Mouse (Mus musculus) MEL (cell line): ENCODE data around the gene Cdh15. TPM values are rescaled to one million over a fixed set of nuclear protein-coding genes. Genes with fewer than 3 reads are reported as not detected.

ENCODE experiments used
- DNase-seq: peaks from one replicate; pipeline ENCODE4 v3.0.0; 2011; ENCODE audit warnings: low read depth, low spot score
- H3K27ac ChIP-seq: 2 replicates; pipeline ENCODE4 v1.5.1; 2012; ENCODE audit warnings: low read depth, mild to moderate bottlenecking, control low read depth, low read length, moderate library complexity; ENCODE audit not compliant: control insufficient read depth
- H3K27me3 ChIP-seq, 2 experiments: fragments of 150-350 bp in 1 of 2; sonication (generic) in 1 of 2; 2 replicates each; pipeline ENCODE4 v1.6.1; 2012; ENCODE audit warnings: low read length in 2 of 2, mild to moderate bottlenecking in 2 of 2, improper control_type of control experiment in 1 of 2, moderate library complexity in 1 of 2; ENCODE audit not compliant: insufficient read depth in 2 of 2, control insufficient read depth in 1 of 2
- H3K36me3 ChIP-seq, 2 experiments: 2 replicates each; pipeline ENCODE4 v1.6.1; 2012 to 2014; ENCODE audit warnings: low read length in 2 of 2, improper control_type of control experiment in 1 of 2, inconsistent platforms in 1 of 2, mild to moderate bottlenecking in 1 of 2; ENCODE audit not compliant: insufficient read depth in 2 of 2, control insufficient read depth in 1 of 2
- H3K4me1 ChIP-seq, 2 experiments: fragments of 150-350 bp in 1 of 2; sonication (generic) in 1 of 2; 2 replicates each; pipeline ENCODE4 v1.6.1; 2012; ENCODE audit warnings: low read length in 2 of 2, improper control_type of control experiment in 1 of 2, mild to moderate bottlenecking in 1 of 2; ENCODE audit not compliant: insufficient read depth in 2 of 2, control insufficient read depth in 1 of 2
- H3K4me3 ChIP-seq, 2 experiments: fragments of 150-350 bp in 1 of 2; sonication (generic) in 1 of 2; 2 replicates each; pipeline ENCODE4 v1.5.1; 2012; ENCODE audit warnings: low read depth in 2 of 2, low read length in 2 of 2, mild to moderate bottlenecking in 2 of 2, moderate library complexity in 2 of 2, control low read depth in 1 of 2, improper control_type of control experiment in 1 of 2; ENCODE audit not compliant: control insufficient read depth in 1 of 2, insufficient read depth in 1 of 2
- H3K79me2 ChIP-seq: 2 replicates; pipeline ENCODE4 v1.6.1; 2012; ENCODE audit warnings: mild to moderate bottlenecking, low read length, moderate library complexity; ENCODE audit not compliant: control insufficient read depth, poor library complexity, insufficient read depth
- H3K9ac ChIP-seq: 2 replicates; pipeline ENCODE4 v1.6.1; 2012; ENCODE audit warnings: low read depth, mild to moderate bottlenecking, control low read depth, low read length, moderate library complexity; ENCODE audit not compliant: control insufficient read depth, poor library complexity, severe bottlenecking
- H3K9me3 ChIP-seq: fragments of 150-350 bp; sonication (generic); replicated peaks from 2 replicates; pipeline ENCODE4 v1.6.1; 2012; ENCODE audit warnings: mild to moderate bottlenecking, low read length, improper control_type of control experiment, moderate library complexity; ENCODE audit not compliant: insufficient read depth
- BHLHE40 ChIP-seq: IDR thresholded peaks from 2 replicates; pipeline ENCODE4 v1.6.1; 2012; ENCODE audit warnings: low read depth, mild to moderate bottlenecking, inconsistent platforms, low read length, improper control_type of control experiment, borderline replicate concordance
- CHD2 ChIP-seq: IDR thresholded peaks from 2 replicates; pipeline ENCODE4 v1.6.1; 2011; ENCODE audit warnings: low read length, improper control_type of control experiment
- ELF1 ChIP-seq: IDR thresholded peaks from 2 replicates; pipeline ENCODE4 v1.6.1; 2014; ENCODE audit warnings: low read depth, mild to moderate bottlenecking, inconsistent platforms, low read length, improper control_type of control experiment, moderate library complexity
- GABPA ChIP-seq: IDR thresholded peaks from 2 replicates; pipeline ENCODE4 v1.6.1; 2012; ENCODE audit warnings: low read depth, mild to moderate bottlenecking, inconsistent platforms, low read length, improper control_type of control experiment, moderate library complexity
- GATA1 ChIP-seq: IDR thresholded peaks from 2 replicates; pipeline ENCODE4 v1.6.1; 2011; ENCODE audit warnings: low read depth, low read length, improper control_type of control experiment
- HCFC1 ChIP-seq: IDR thresholded peaks from 2 replicates; pipeline ENCODE4 v1.6.1; 2012; ENCODE audit warnings: low read depth, mild to moderate bottlenecking, inconsistent platforms, low read length, improper control_type of control experiment, moderate library complexity
- JUND ChIP-seq: IDR thresholded peaks from 2 replicates; pipeline ENCODE4 v1.6.1; 2011; ENCODE audit warnings: low read depth, mild to moderate bottlenecking, improper control_type of control experiment, low read length
- KAT2A ChIP-seq: conservative IDR thresholded peaks from 2 replicates; pipeline ENCODE4 v1.6.1; 2012; ENCODE audit warnings: low read depth, low read length, improper control_type of control experiment, inconsistent platforms
- MAFK ChIP-seq: IDR thresholded peaks from 2 replicates; pipeline ENCODE4 v1.6.1; 2011; ENCODE audit warnings: low read depth, mild to moderate bottlenecking, low read length, improper control_type of control experiment, borderline replicate concordance
- MAX ChIP-seq: IDR thresholded peaks from 2 replicates; pipeline ENCODE4 v1.6.1; 2011; ENCODE audit warnings: low read length, improper control_type of control experiment
- MYB ChIP-seq: IDR thresholded peaks from 2 replicates; pipeline ENCODE4 v1.6.1; 2011; ENCODE audit warnings: mild to moderate bottlenecking, low read depth, low read length, improper control_type of control experiment
- POLR2AphosphoS2 ChIP-seq: IDR thresholded peaks from 2 replicates; pipeline ENCODE4 v1.6.1; 2011; ENCODE audit warnings: low read length, improper control_type of control experiment
- POLR2AphosphoS5 ChIP-seq: IDR thresholded peaks from 2 replicates; pipeline ENCODE4 v1.6.1; 2012; ENCODE audit warnings: low read depth, borderline replicate concordance, mild to moderate bottlenecking, inconsistent platforms, low read length, moderate library complexity, mixed read lengths
- RCOR1 ChIP-seq: IDR thresholded peaks from 2 replicates; pipeline ENCODE4 v1.6.1; 2012; ENCODE audit warnings: low read depth, mild to moderate bottlenecking, inconsistent platforms, low read length, improper control_type of control experiment
- SMC3 ChIP-seq: IDR thresholded peaks from 2 replicates; pipeline ENCODE4 v1.6.1; 2011; ENCODE audit warnings: low read depth, low read length, improper control_type of control experiment
- TAL1 ChIP-seq: IDR thresholded peaks from 2 replicates; pipeline ENCODE4 v1.6.1; 2012; ENCODE audit warnings: mild to moderate bottlenecking, inconsistent platforms, low read length, moderate library complexity, mixed read lengths
- TCF12 ChIP-seq: IDR thresholded peaks from 2 replicates; pipeline ENCODE4 v1.6.1; 2014; ENCODE audit warnings: low read depth, mild to moderate bottlenecking, inconsistent platforms, low read length, improper control_type of control experiment, moderate library complexity
- USF2 ChIP-seq, 2 experiments: IDR thresholded peaks; 2 replicates each; pipeline ENCODE4 v1.6.1; 2011 to 2012; ENCODE audit warnings: improper control_type of control experiment in 2 of 2, low read length in 2 of 2, borderline replicate concordance in 1 of 2, inconsistent platforms in 1 of 2, low read depth in 1 of 2, mild to moderate bottlenecking in 1 of 2; ENCODE audit not compliant: insufficient read depth in 1 of 2
- ZKSCAN1 ChIP-seq: IDR thresholded peaks from 2 replicates; pipeline ENCODE4 v1.6.1; 2012; ENCODE audit warnings: low read depth, mild to moderate bottlenecking, inconsistent platforms, low read length, improper control_type of control experiment, moderate library complexity
- ZNF384 ChIP-seq: IDR thresholded peaks from 2 replicates; pipeline ENCODE4 v1.6.1; 2012; ENCODE audit warnings: low read depth, mild to moderate bottlenecking, inconsistent platforms, low read length, improper control_type of control experiment
- polyA plus RNA-seq, 2 experiments: library from polyadenylated mRNA; stranded (reverse) in 1 of 2; unstranded in 1 of 2; fragments of >175 nt in 1 of 2; fragments of >200 nt in 1 of 2; gene quantifications; 2 replicates each; pipeline versions ENCODE4 v1.2.1 to v1.2.4; 2012; ENCODE audit warnings: low replicate concordance in 2 of 2, low read depth in 1 of 2; ENCODE audit not compliant: insufficient read length in 2 of 2, insufficient read depth in 1 of 2, missing spikeins in 1 of 2
- total RNA-seq: library from RNA; depleted of rRNA; stranded (reverse); fragments of 300-350 nt; gene quantifications from 2 replicates; pipeline ENCODE4 v1.2.3, GENCODE M21; 2012

The Cdh15 gene
- total and polyA plus RNA-seq, 3 experiments: 0.08 to 0.71 TPM; not detected in 1

DNA sequence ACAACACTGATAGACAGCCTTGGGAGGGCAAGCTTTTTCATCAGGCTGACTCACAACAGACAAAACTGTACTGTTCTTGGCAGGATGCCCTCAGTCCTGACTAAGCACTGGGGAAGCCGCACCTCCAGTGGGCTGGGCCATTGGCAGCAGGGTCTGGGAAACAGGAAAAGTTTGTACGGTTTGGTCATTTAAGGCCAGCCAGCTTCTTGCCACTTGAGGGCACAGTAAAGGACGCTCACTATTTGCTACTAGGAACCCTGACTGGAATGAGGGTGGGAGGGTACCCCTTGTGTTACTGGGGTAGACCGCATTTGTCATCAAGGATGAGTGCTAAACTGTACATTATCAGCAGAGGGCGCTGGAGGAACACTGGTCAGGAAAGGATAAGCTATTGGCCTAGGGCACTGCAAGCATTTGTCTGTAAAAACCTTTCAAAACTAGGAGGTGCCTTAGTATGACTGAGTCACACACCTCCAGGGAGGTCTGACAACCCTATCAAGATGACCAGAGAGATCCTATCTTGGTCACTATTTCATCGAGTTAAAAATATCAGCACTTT, 58.8 kb downstream of the Cdh15 start (continued):
- TF ChIP-seq TCF12 (0 out of 2 replicates have a peak, but pooled peaks have one; percentile 8), POLR2AphosphoS2 (0 out of 2 replicates have a peak, but pooled peaks have one; percentile 22), ZNF384 (no peak), MAX (no peak)
- TF ChIP-seq, all 39 proteins: peak for 20

GRCm38 (mm10) chr8:122912150-122912549, 64.4 kb downstream of the Cdh15 start:
- Histone ChIP-seq H3K79me2 (peaks cover 9% of the 10 kb centered on the region), H3K9me3 (no peaks in the 10 kb centered on the region), H3K27me3 (no peaks in the 10 kb centered on the region), H3K27ac (no peak overlapping the region), H3K36me3 (peaks cover under 1 to 10% of the 10 kb centered on the region in 2 experiments)
- TF ChIP-seq SMC3 (no peak), HCFC1 (no peak), BHLHE40 (no peak), USF2 (IDR thresholded peaks at IDR 0.05; ENCODE audit: borderline replicate concordance in 1 of 2, insufficient read depth in 1 of 2, low read depth in 1 of 2, low read length in 2 of 2) (no peak), MAFK (no peak), GATA1 (no peak)
- TF ChIP-seq, all 39 proteins: peak for 0
- DNase-seq: no peak
- 0 out of 4 replicates have a peak, but pooled peaks cover 0 to 2% of the 10 kb centered on the region in 2 experiments for H3K4me1 ChIP-seq
- no peak overlapping the region for H3K9ac ChIP-seq
- H3K4me3 ChIP-seq: no peak overlapping the region

DNA sequence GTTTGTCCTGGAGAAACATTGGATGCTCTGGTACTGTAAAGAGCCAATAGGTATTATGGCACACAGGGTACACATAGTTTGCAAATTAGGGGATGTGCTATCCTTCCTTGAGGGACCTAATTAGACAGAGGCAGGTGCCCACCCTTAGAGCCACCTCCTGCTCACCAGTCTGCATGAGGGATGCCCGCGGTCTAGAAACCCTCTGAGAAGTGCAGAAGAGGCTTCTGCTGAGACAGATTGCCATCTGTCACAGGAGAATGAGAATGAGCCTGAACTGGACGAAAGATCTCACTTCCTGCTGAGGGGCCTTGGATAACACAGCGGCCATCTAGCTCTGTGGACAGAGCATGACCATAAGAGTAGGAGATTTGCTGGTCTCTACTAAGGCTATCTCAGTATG, 65.1 kb downstream of the Cdh15 start:
- TF ChIP-seq ZNF384 (no peak), JUND (no peak), TAL1 (no peak), SMC3 (no peak), GABPA (no peak), RCOR1 (no peak), MAX (no peak), MAFK (no peak), KAT2A (no peak), MYB (no peak), POLR2AphosphoS2 (no peak), POLR2AphosphoS5 (no peak), CHD2 (no peak), TCF12 (no peak), ZKSCAN1 (no peak), ELF1 (no peak)
- no peak overlapping the region for H3K4me3 ChIP-seq
- 0 out of 4 replicates have a peak, but pooled peaks cover 0 to 2% of the 10 kb centered on the region in 2 experiments for H3K4me1 ChIP-seq
- peaks cover 0 to 10% of the 10 kb centered on the region in 2 experiments; a peak in 3 of 4 replicates for H3K36me3 ChIP-seq
- H3K27ac ChIP-seq: no peak overlapping the region
- H3K79me2 ChIP-seq: peaks cover 16% of the 10 kb centered on the region
- DNase-seq: no peak
- H3K27me3 ChIP-seq: no peaks in the 10 kb centered on the region
- H3K9ac ChIP-seq: no peak overlapping the region
- H3K9me3 ChIP-seq: no peaks in the 10 kb centered on the region
